Mouse (Mus musculus) megakaryocyte progenitor cell, adult 5-6 weeks (primary cell): ENCODE measurements at regions not wholly inside any gene's neighbourhood (a gene's known extent, or its start where the extent isn't known, plus 50 kb on each side); places are given as distances from the start of the nearest gene placed in this dataset.

ENCODE experiments used
- ATAC-seq: replicated peaks from 2 replicates; pipeline ENCODE4 v1.8.0; 2016; ENCODE audit warnings: mild to moderate bottlenecking, moderate TSS enrichment, inconsistent platforms; ENCODE audit not compliant: poor library complexity

DNA sequence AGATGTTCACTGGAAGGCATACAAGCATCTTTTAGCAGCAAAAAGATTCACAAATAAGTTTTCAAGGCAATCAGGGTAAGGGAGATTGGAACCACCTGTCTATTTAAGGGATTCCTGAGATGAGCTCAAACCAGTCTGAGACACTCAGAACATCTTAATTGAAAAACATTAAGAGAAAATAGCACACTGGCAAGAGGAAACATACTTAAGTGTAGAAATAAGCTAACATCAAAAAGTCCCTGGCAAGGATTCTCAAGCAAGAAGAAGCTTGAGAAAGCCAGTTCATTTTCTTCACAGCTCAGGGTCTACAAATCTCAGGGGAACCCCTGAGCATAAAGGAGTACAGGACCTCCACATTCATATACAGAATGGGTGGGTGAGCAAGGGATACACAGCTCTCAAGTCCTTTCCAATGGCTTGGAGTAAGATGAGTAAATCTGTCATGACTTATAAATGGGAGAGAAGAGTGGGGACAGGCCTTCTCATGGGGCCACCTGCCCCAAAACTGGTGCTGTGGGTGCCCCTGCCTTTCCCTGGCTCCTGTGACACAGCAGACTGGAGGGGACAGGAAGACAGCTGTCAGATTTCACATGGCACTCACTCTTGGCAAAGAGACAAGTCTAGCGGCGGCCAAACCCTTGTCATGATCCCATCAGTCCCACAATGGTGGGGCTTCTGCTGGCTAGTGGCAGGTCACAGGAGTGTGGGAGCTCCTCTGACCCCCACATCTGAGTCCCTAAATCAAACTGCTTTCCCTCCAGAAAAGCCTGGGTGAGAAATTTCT is 436.6 kb downstream of the Meis1 start:
- ATAC-seq, result no peak

DNA sequence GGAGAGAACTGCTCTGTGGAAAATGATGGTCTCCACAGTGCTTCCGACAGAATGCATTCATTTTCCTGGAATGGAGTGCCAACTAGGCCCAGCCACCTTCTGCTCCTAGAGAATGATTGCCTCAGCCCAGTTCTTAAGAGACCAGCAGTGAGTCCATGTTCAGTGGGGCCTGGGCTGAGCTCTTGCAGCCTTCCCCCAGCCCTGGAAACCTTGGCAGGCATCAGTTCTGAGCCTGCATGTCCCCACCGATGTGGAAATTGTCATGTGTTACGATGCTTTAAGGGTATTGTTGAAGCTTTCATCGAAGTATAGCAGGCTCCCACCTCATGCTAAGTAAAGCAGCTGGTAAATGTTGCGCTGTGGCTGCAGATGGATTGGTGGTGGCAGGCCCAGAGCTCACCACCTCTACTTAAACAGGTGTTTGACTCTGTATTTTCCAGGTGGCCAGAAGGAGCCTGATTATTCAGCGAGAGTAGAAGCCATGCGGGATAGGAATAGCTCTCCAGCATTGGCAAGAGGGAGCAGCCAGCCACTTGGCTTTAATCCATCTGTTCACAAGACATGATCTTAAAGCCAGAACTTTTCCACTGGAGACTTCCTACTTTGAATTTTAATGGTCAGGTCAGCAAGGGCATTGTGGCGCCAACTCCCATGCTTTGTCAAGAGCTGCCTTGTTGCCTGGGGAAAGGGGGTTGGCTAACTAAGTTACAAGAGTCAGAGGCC is 437.5 kb downstream of the Meis1 start:
- no peak for ATAC-seq

DNA sequence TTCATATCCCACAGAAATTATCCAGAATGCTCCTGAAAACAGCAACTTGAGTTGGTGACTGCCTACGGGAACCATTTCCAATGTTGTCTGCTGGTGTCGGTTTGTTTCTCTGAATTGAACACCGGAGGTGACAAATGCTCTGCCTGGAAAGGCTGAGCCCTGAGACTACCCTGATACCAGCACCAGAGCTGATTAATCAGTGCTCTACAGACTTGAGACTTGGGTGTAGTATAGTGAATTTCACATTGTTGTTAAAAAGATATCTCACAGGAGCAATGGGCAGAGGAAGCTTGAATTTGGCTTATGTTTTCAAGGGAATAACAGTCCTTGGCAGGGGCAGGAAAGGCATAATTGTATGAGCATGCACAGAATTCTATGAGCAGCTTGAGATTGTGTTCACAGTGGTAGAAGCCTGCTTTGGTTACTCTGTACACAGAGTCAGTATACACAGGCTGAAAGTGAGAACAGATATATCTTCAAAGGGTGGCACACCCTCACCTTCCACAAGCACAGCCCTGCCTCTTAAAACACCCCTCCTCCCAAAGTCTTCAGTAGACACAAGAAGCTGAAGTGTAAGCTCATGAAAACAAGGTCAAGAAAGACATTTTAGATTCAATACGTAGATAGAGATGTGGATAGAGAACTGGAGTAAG is 447.1 kb downstream of the Meis1 start:
- ATAC-seq, result peak; percentile 50

DNA sequence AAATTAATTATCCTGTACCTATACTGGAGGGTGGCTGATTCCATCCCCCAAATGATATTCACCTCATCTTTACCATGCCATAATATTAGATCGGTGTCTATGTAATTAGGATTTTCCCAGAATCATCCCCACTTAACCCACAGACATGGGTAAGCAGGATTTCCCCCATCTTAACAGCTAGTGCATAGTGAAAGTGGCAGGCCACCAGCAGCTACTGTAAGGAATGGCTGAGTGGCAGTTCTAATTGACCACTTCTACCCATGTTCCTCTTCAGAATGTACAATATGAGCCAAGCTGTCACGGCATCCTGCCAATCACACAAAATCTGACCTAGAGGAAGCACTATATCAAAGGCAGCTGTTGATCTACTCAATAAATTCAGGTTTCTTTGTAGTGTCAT is 455.8 kb downstream of the Meis1 start:
- ATAC-seq, result no peak

DNA sequence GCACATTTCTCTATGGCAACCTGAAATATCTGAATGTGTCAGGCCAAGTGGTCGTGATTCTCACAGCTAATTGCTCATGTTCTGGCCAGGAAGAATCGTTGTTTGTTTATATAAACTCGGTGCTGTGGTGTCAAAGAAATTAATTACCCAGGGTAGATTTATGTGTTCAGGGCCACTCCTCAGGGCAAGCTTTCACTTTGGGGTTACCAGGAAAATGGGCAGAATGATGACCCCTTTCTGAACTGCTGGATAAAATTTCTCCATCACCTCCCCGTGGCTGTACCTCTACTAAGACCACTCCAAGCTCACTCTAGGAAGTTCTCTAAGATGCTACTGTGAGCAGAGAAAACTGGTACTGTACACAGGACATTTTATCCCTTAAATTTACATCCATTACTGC is 460.1 kb downstream of the Meis1 start:
- ATAC-seq, result no peak

DNA sequence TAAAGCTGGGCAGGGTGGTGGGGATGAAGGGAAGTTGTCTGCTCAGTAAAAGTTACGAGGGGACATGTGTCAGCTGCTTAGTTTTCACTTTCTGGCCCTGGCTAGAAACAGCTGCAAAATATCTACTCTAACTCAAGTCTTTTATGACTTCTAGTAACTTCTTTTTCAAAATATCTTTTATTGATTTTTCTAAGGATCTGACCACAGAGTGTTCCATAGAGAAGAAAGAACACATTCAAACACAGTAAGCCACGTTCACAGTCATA is 483.3 kb downstream of the Meis1 start:
- ATAC-seq, result no peak

DNA sequence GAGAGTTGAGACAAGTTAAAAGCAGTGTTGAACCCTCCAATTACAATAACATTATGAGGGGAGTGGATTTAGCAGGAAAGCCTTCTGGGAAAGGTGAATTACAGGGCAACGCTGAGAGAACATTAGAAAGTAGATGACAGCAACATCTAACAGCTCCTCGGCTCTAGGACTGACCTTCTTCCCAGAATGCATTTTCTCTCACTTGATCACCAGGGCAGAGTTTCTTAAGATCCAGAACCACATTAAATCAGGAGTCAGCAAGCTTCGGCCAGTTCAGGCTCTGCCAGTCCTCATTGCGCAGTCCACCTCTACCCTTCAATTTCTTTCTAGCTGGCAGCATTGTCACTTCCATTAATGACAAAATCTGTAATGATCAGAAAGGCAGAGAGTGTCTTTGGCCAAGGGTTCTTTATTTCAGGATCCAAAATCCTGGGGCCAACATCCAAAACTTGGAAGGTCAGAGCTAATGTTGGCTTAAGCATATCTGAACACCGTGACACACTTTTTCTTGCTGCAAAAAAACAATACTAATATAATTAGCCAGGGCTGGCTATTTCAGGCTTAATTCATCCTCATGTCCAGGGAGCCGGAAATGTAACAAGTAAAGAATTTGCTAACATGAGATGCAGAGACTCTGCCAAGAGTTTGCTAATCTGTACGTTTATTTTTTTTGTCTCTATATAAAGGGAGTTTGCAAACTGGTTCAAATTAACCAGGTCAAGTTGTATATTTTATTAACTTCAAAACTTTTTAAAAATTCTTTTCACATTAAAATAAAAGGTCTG is 483.8 kb downstream of the Meis1 start:
- ATAC-seq, result no peak

DNA sequence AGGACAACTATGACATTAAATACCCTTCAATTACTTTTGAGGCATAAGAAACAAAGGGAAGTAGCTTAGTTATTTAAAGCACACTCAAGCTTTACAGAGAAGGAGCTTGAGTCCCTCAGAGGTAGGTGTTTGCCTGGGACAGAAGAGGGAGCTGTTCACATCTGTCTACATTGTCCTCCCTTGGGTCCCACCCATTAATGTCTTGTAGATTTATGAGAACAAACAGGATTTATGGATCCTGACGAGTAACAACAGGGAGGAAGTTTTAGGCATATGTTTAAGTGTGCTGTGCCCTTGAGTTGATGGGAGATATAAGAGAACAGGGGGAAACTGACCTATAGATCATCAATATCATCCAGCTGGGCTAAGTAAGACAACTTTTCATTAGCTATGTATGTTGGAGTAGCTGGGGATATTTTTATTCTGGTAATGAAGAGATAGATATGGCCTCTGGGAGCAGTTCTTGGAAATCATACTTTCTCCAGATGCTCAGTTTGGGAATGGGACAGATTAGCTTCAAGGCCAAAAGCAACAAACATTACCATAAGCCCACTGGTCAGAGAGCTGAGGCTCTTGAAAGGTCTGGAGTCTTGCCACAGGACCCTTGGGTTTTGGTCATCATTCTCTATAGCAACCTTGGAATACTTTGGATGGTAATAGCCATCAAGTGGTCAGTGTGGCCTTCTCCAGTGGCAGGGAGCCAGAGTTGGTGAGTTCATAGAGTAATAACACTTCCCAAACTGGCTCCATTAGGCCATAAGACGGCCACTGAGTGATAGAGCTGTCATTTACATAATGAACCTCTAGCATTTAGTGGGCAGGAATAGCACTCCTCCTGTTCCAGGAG is 487.3 kb downstream of the Meis1 start:
- no peak for ATAC-seq

DNA sequence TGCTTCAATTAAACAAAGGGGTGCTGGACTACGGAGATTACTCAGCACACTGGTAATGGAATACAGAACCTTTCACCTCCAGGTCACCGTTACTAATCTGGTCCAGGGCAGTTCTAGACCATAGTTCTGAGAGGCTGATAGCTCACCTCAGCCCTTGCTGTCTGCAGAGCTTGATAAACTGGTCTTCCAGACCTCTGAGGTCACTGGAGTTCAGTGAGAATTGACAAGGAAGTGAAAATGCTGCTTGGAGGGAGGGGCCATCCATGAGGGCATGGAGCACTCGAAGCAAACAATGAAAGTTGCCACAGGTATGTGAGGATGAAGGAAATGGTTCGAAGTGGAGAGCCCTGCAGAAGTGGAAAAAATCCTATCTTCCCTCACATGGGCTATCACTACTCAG is 490.2 kb downstream of the Meis1 start:
- no peak for ATAC-seq

DNA sequence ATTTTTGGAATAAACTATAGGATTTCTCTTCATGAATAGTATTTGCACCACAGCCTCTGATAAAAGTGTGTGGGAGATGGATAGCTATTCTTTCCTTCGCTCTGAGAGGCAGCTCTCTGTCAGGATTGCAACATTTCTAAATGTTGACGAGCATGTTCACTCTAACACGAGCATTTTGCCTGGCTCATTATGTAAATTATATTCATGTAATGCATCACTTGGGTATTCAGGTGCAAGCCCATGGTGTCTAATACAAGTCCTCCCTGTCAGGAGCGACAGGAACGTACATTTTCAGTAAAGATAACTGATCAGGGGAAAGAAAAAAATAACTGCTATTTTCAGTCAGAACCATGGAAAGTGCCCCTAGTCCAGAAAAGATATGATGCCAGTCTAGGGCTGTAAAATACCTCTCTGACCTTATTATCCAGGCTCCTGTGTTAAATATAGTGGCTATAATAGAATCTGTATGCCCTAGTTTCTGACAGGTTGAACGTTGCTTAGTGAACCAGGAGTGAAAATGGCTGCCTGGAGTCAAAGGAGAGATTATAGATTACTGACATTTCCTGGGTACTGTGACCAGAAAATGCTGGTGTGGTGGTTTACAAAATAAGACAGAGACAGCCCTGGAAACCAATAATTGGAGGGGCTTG is 523.6 kb downstream of the Meis1 start:
- no peak for ATAC-seq

DNA sequence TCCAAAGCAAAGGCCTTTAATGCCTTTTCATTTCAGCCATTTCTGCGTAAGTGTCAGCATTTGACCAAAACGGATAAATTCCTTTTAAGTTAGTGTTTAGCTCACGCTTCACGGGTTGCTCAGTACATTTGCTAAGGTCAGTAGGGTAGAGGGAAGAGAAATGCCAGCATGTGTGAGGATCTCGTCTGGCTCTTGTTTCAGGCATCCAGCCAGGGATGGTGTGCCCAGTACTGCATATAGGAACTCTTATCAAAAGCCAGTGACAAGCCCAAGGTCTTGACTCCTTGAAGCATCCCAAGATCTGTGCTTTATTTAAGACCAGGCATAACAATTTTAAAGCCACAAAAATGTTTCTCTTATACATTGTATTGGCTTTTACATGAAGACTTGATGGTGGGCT is 524.8 kb downstream of the Meis1 start:
- ATAC-seq, result no peak

DNA sequence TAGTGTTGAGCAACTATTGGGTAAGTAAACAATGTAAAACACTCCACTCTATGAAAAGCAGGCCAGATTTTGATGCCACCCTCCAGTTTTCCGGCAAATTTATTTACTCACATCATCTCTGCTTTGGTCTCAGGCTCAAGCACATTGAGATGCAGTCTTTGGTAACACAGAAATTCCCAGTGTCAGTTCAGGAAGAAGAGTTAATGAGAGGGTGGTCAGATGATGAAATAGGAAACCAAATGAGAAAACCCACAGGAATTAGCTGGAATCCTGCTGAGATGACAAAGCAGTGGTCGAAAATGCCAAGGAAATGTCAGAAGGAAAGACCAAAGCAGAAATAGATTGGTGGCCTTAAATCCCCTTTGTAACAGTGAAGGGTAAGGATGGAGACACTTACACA is 525.7 kb downstream of the Meis1 start:
- no peak for ATAC-seq

DNA sequence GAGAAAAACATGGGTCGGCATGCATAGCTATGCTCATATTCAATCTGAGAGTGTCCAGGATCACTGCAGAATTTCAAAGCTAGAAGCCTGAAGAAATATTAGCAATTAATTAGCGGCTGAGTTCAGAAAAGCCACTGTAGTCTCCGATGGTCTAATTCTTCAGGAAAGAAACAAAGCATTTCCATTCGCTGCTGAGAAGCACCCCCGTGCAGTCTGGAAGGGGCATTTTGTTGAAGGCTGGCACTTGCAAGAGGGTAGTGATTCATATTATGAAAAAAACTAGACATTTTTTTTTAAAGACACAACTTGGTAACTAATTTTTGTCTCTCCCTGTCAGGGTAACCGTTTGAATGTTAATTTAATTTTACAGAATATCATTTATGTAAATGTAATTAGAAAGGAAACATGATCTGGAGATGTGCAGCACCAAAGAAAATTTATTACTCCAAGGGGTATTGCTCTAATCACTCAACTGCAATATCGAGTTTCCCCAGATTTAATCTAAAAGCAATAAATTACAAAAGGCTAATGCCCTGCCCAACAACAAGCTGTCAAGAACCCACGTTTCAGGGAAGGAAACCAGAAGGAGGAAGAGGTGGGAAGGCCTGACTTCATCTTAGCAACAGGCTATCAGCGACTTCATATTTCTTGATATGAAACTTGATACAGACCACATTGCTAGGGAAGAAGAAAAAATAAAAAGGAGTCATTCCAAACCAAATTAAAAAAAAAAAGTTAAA is 529.1 kb downstream of the Meis1 start:
- 0 out of 2 replicates have a peak, but pooled peaks have one; percentile 39 for ATAC-seq

DNA sequence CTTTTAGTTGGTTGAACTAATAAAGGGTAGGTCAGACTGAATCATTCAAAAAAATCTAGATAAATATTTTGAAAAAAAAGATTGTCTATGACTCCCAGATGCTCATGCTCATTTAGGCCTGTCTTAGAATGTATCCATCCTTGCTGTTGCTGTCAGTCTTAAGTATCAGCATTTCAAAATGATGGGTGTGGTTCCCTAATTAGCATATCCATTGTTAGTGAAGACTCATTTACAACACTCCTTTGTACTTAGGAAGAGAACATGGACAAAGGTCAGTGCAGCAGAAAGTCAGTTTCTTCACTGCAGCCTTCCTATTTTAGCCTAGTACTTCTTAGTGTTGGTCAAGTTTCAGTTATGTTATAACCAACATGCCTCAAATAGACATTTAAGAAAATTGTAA is 525.2 kb upstream of the Etaa1 start:
- no peak for ATAC-seq

DNA sequence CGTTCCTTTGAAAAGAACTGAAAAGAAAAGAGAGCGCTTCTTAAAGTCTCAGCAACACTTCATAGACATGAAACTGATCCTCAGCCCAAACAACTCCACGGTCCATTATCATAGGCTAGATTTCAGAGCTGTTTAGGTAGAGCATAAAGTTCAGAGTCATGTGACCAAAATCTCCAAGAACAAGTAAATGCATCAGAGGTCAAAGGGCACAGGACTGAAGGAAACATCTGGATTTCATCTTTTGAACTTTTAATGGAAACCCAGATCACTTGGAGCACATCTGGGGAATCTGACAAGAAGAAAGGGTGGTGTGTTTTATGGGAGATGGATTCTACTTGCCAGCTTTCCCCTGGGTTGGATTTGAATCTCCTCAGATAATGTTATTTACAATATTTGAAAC is 497.6 kb upstream of the Etaa1 start:
- no peak for ATAC-seq

DNA sequence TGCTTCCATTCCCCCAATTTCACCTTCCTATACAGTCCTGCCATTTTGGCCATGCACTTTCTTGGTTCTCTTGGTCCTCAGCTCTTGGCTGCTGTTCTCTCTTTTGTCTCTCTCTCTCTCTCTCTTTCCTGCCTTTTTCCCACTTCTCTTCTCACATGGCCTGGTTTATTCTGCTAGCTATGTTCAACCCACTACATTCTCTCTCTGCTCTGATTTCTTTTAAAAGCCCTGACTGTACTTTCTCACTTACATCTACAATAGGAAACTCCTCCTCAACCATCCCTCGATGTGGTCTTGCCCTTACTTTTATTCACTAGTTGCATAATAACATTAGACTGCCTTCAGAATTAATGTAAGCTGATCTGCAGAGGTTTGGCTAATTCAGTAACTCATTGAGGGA is 495.2 kb upstream of the Etaa1 start:
- ATAC-seq, result no peak

DNA sequence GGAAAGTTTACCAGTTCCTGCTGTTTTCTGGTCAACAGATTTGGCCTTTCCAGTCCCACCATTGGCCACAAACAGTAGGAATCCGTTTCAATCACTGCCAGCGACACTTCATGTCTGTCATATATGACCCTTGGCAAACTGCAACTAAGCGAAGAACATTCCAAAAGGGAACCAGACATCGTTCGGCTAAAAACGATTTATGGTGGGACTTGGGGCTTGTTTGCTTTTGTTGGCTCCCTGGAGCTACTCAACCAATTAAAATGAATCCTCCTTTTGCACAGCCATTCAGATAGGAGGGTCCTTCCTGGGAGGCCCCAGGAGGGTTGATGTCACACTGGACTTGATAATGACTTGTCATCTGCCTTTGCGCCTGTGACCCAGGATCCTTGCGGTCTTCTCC is 490.9 kb upstream of the Etaa1 start:
- no peak for ATAC-seq

DNA sequence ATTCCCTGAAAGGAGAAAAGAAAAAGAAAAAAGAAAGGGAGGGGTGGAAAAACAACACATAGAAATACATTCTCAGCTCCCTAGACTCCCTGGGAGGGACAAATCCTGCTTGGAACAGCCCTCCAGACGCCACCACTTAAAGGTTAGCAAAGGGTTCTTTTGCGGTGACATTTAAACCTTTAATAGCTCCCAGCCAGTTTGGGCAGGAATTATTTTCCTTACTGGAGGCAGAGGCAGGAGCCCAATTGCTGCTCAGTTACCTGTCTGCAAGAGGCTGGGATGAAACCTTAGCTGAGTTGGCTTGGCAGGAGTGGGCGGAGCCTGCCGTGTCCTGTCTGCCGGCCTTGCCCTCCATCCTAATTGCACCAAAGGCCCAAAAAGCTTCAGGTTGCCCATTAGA is 490.4 kb upstream of the Etaa1 start:
- ATAC-seq, result no peak

DNA sequence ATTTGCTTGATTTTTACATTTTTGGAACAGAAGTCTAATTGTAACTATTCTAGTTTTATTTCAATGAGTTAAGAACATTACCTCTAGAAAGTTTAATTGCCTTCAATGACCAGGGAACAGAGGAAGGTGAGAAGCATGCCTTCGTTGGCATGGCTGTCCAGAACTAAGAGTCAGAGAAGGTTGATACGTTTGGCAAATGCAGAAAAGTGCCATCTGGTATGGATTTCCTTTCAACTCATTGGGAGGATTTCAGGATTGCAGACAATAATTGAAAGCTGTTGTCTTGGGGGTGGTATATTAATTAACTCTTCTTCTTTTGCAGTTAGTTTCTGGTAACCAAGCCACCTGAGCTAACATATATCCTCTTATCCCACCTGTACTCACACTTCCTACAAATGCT is 489.5 kb upstream of the Etaa1 start:
- no peak for ATAC-seq
